Mouse (Mus musculus) heart, embryonic 10.5 days (tissue): Measurements from ENCODE around the gene Fam198b. TPM values are rescaled to one million over a fixed set of nuclear protein-coding genes. Genes with fewer than 3 reads are reported as not detected.

Experiments used
- DNase-seq: peaks from one replicate; pipeline ENCODE4 v3.0.0-alpha.2; 2017; ENCODE audit warnings: low spot score
- H3K27ac ChIP-seq: fragments of 300-500 bp; sonication (generic); 2 replicates; pipeline ENCODE4 v1.5.1; 2016; ENCODE audit warnings: mild to moderate bottlenecking
- H3K27me3 ChIP-seq: fragments of 300-500 bp; sonication (generic); 2 replicates; pipeline ENCODE4 v1.6.1; 2016; ENCODE audit warnings: mild to moderate bottlenecking; ENCODE audit not compliant: poor library complexity, insufficient read depth, severe bottlenecking
- H3K36me3 ChIP-seq: fragments of 300-500 bp; sonication (generic); 2 replicates; pipeline ENCODE4 v1.6.1; 2016; ENCODE audit warnings: mild to moderate bottlenecking, moderate library complexity
- H3K4me1 ChIP-seq: fragments of 300-500 bp; sonication (generic); 2 replicates; pipeline ENCODE4 v1.6.1; 2016; ENCODE audit warnings: mild to moderate bottlenecking
- H3K4me3 ChIP-seq: fragments of 300-500 bp; sonication (generic); 2 replicates; pipeline ENCODE4 v1.5.1; 2016; ENCODE audit warnings: mild to moderate bottlenecking, moderate library complexity
- H3K9me3 ChIP-seq: fragments of 300-500 bp; sonication (generic); 2 replicates; pipeline ENCODE4 v1.6.1; 2016; ENCODE audit warnings: mild to moderate bottlenecking, moderate library complexity
- WGBS: fragments of 180-500 bp; shearing (Covaris S2); methylation state at CpG from one replicate; pipeline ENCODE4 v1.1.7; 2016; 5-methylcytosine and 5-hydroxymethylcytosine counted together
- polyA plus RNA-seq: library from polyadenylated mRNA; unstranded; fragments of >200 nt; fragmentation: Nextera tagmentation; extraction: Ambion mirVana; gene quantifications from 2 replicates; pipeline ENCODE4 v1.2.1, GENCODE M21; 2016

Fam198b gene
- polyA plus RNA-seq, 1 experiment from 2014 or later = 30.6 TPM

GRCm38 (mm10) chr3:79887161-79887855, 3.0 kb downstream of the Fam198b start:
- Histone ChIP-seq H3K4me3 (peak overlapping the region; percentile 58), H3K4me1 (peaks cover 27% of the 10 kb centered on the region), H3K27ac (peak overlapping the region; percentile 93), H3K27me3 (no peaks in the 10 kb centered on the region), H3K36me3 (peaks cover 14% of the 10 kb centered on the region; the same call in 1 of the 2 replicates), H3K9me3 (no peaks in the 10 kb centered on the region)
- 66% methylated on average over 8 of the region's 8 CpGs for WGBS
- DNase-seq = no peak

GRCm38 (mm10) chr3:79887966-79888365, 3.6 kb downstream of the Fam198b start:
- Histone ChIP-seq H3K27ac (peak overlapping the region; percentile 93), H3K4me3 (peak overlapping the region; percentile 58), H3K4me1 (peaks cover 27% of the 10 kb centered on the region), H3K27me3 (no peaks in the 10 kb centered on the region), H3K36me3 (peaks cover 14% of the 10 kb centered on the region; the same call in 1 of the 2 replicates), H3K9me3 (no peaks in the 10 kb centered on the region)
- DNase-seq = no peak
- 67% methylated on average over 2 of the region's 2 CpGs for WGBS

- Histone ChIP-seq H3K36me3 (peaks cover 6% of the 10 kb centered on the region; the same call in 1 of the 2 replicates), H3K27ac (no peak overlapping the region), H3K4me1 (peaks cover 4% of the 10 kb centered on the region; the same call in 1 of the 2 replicates), H3K27me3 (no peaks in the 10 kb centered on the region), H3K9me3 (no peaks in the 10 kb centered on the region), H3K4me3 (no peak overlapping the region)
- DNase-seq = no peak
- 80% methylated on average over 13 of the region's 13 CpGs for WGBS
These were observed 13.4 kb downstream of the Fam198b start for GRCm38 (mm10) chr3:79897534-79898370.

GRCm38 (mm10) chr3:79898514-79898913, 14.2 kb downstream of the Fam198b start:
- no peaks in the 10 kb centered on the region for H3K27me3 ChIP-seq
- H3K4me1 ChIP-seq = peaks cover 4% of the 10 kb centered on the region; the same call in 1 of the 2 replicates
- no peak for DNase-seq
- no peak overlapping the region for H3K4me3 ChIP-seq
- H3K27ac ChIP-seq = no peak overlapping the region
- no peaks in the 10 kb centered on the region for H3K9me3 ChIP-seq
- peaks cover 6% of the 10 kb centered on the region; the same call in 1 of the 2 replicates for H3K36me3 ChIP-seq

GRCm38 (mm10) chr3:79899906-79900305, 15.6 kb downstream of the Fam198b start:
- H3K36me3 ChIP-seq = peaks cover 4% of the 10 kb centered on the region; the same call in 1 of the 2 replicates
- no peak for DNase-seq
- no peak overlapping the region for H3K4me3 ChIP-seq
- H3K27ac ChIP-seq = no peak overlapping the region
- WGBS = 89% methylated on average over 9 of the region's 9 CpGs
- H3K9me3 ChIP-seq = no peaks in the 10 kb centered on the region
- H3K4me1 ChIP-seq = peaks cover 4% of the 10 kb centered on the region; the same call in 1 of the 2 replicates
- H3K27me3 ChIP-seq = no peaks in the 10 kb centered on the region

- WGBS = 92% methylated on average over 2 of the region's 2 CpGs
- DNase-seq = no peak
- Histone ChIP-seq H3K9me3 (no peaks in the 10 kb centered on the region), H3K4me1 (peaks cover 4% of the 10 kb centered on the region; the same call in 1 of the 2 replicates), H3K36me3 (peaks cover 4% of the 10 kb centered on the region; the same call in 1 of the 2 replicates), H3K27ac (no peak overlapping the region), H3K27me3 (no peaks in the 10 kb centered on the region), H3K4me3 (no peak overlapping the region)
These were observed 16.2 kb downstream of the Fam198b start for GRCm38 (mm10) chr3:79900502-79900901.

GRCm38 (mm10) chr3:79901321-79901720, 17.0 kb downstream of the Fam198b start:
- Histone ChIP-seq H3K27me3 (no peaks in the 10 kb centered on the region), H3K4me1 (peaks cover 7% of the 10 kb centered on the region; the same call in 1 of the 2 replicates), H3K27ac (no peak overlapping the region), H3K4me3 (no peak overlapping the region), H3K36me3 (peaks cover 4% of the 10 kb centered on the region; the same call in 1 of the 2 replicates), H3K9me3 (no peaks in the 10 kb centered on the region)
- DNase-seq = no peak
- 85% methylated on average over 6 of the region's 6 CpGs for WGBS

- H3K4me1 ChIP-seq = peaks cover 12% of the 10 kb centered on the region; the same call in 1 of the 2 replicates
- no peak overlapping the region for H3K27ac ChIP-seq
- H3K4me3 ChIP-seq = no peak overlapping the region
- H3K9me3 ChIP-seq = no peaks in the 10 kb centered on the region
- WGBS = 94% methylated on average over 4 of the region's 4 CpGs
- no peak for DNase-seq
- peaks cover 4% of the 10 kb centered on the region; the same call in 1 of the 2 replicates for H3K36me3 ChIP-seq
- H3K27me3 ChIP-seq = no peaks in the 10 kb centered on the region
These were observed 17.4 kb downstream of the Fam198b start for GRCm38 (mm10) chr3:79901734-79902133.

GRCm38 (mm10) chr3:79903803-79904202, 19.5 kb downstream of the Fam198b start:
- peaks cover 4% of the 10 kb centered on the region; the same call in 1 of the 2 replicates for H3K36me3 ChIP-seq
- H3K27ac ChIP-seq = 0 out of 2 replicates have a peak overlapping the region, but pooled peaks have one; percentile 10
- no peak for DNase-seq
- 57% methylated on average over 6 of the region's 6 CpGs for WGBS
- no peaks in the 10 kb centered on the region for H3K9me3 ChIP-seq
- H3K27me3 ChIP-seq = no peaks in the 10 kb centered on the region
- H3K4me1 ChIP-seq = peaks cover 25% of the 10 kb centered on the region
- no peak overlapping the region for H3K4me3 ChIP-seq

GRCm38 (mm10) chr3:79904238-79904757, 20.0 kb downstream of the Fam198b start:
- H3K27ac ChIP-seq = no peak overlapping the region

GRCm38 (mm10) chr3:79905397-79905796, 21.1 kb downstream of the Fam198b start:
- DNase-seq = no peak
- H3K9me3 ChIP-seq = no peaks in the 10 kb centered on the region
- peaks cover 5% of the 10 kb centered on the region; the same call in 1 of the 2 replicates for H3K36me3 ChIP-seq
- no peaks in the 10 kb centered on the region for H3K27me3 ChIP-seq
- no peak overlapping the region for H3K4me3 ChIP-seq
- peaks cover 23% of the 10 kb centered on the region for H3K4me1 ChIP-seq
- no peak overlapping the region for H3K27ac ChIP-seq

More at GRCm38 (mm10) chr3:79904238-79904757, 20.0 kb downstream of the Fam198b start:
- Histone ChIP-seq H3K4me1 (peaks cover 25% of the 10 kb centered on the region), H3K27me3 (no peaks in the 10 kb centered on the region), H3K4me3 (no peak overlapping the region), H3K9me3 (no peaks in the 10 kb centered on the region), H3K36me3 (peaks cover 4% of the 10 kb centered on the region; the same call in 1 of the 2 replicates)
- DNase-seq = no peak
- WGBS = 75% methylated on average over 10 of the region's 10 CpGs

- peak overlapping the region; percentile 67; the same call in 1 of the 2 replicates for H3K27ac ChIP-seq
- DNase-seq = no peak
- H3K9me3 ChIP-seq = no peaks in the 10 kb centered on the region
- peaks cover 27% of the 10 kb centered on the region for H3K4me1 ChIP-seq
- H3K4me3 ChIP-seq = no peak overlapping the region
- H3K27me3 ChIP-seq = no peaks in the 10 kb centered on the region
- peaks cover 5% of the 10 kb centered on the region; the same call in 1 of the 2 replicates for H3K36me3 ChIP-seq
- WGBS = 52% methylated on average over 5 of the region's 5 CpGs
These were observed 22.1 kb downstream of the Fam198b start for GRCm38 (mm10) chr3:79906250-79907045.
